Mouse (Mus musculus): ENCODE measurements around the gene Noc4l.

GRCm38 (mm10) chr5:110628156-110628555, 25.1 kb downstream of the Noc4l start:
- TF ChIP-seq POLR2AphosphoS5 (IDR thresholded peaks at IDR 0.05; ENCODE audit: insufficient replicate concordance, low read depth, low read length) = no peak
- no peak for TF ChIP-seq CTCF (IDR thresholded peaks at IDR 0.05; ENCODE audit: low read depth, low read length)
- TF ChIP-seq GATA1 (IDR thresholded peaks at IDR 0.05; ENCODE audit: borderline replicate concordance, low read length) = no peak

Data from G1E (cell line).